Mouse (Mus musculus): ENCODE data around the gene C87436.

GRCm38 (mm10) chr6:86497071-86497815 is 59.1 kb downstream of the C87436 start:
- no peak for TF ChIP-seq POLR2A (IDR thresholded peaks at IDR 0.05; ENCODE audit: insufficient read depth, low read depth, low read length)
- TF ChIP-seq CTCF (IDR thresholded peaks at IDR 0.05; ENCODE audit: insufficient read depth, low read depth, low read length): no peak
